Mouse (Mus musculus) adrenal gland, adult 2 months (tissue): ENCODE data around the gene Esyt1. TPM values are rescaled to one million over a fixed set of nuclear protein-coding genes. Genes with fewer than 3 reads are reported as not detected.
A peak's percentile ranks its signal among the peaks of the same experiment; 100 is the strongest.
"Not testable (repeated sequence)": the region's sequence is repeated elsewhere in the genome, so short reads cannot be mapped to it uniquely, and the experiment has no call there.

Experiments
- DNase-seq: peaks from one replicate; pipeline ENCODE4 v3.0.0; 2021
- polyA plus RNA-seq: library from polyadenylated mRNA; depleted of rRNA; stranded (reverse); fragments of >200 nt; gene quantifications from 2 replicates; pipeline ENCODE4 v1.2.3, GENCODE M21; 2012
- total RNA-seq, 2 experiments: library from RNA; stranded (reverse); gene quantifications; 2 replicates each; pipeline ENCODE4 v1.2.3; 2021

The Esyt1 gene
- total and polyA plus RNA-seq, 3 experiments: 26.1 to 52.8 (median 32.6) TPM

DNA sequence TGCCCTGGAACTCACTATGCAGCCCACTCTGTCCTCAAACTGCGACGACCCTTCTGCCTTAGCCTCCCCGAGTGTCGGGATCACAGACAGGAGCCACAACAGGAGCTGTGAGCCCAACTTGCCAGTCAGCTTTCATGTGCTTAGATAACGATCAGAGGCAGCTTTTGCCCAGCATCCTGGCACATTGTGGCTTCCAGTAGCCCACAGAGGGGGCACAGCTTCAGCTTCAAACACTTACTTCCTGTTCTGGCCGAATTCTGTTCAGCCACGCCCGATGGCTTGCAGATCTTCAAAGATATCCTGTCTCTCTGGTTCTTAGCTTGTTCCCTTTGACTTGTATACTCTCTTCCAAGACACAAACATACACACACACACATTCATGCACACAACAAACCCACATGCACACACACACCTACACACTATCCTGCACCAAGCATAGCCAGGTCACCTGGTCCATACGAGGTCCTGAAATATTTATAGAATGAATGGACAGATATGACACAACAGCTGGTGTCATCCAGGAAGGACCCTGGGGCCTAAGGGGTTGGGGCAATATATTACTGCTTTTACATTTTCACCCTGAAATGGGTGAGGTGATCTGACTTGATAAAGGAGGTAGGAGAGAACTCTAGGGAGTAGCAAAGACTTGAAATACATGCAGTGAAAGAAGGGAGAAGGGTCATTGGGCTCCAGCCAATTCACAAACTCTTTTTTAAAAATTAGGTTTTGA is 20.9 kb downstream of the Esyt1 start:
- DNase-seq: no peak

DNA sequence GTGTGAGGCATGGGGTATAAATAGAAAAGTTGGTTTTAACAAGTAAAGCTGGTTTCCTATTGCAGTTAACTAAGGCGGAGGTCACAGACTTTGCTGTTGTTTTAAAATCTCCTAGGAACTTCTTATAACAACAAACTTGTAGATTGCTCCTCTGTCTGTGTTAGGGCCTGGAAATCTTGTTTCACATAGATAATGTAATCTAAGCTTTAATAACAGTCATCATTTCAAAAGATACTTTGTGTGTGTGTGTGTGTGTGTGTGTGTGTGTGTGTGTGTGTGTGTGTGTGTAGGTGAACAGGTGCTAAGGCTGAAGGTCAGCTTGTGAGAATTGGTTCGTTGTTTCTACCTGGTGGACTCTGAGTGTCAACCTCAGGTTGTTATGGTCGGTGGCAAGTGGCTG is 21.7 kb downstream of the Esyt1 start:
- DNase-seq: no peak

DNA sequence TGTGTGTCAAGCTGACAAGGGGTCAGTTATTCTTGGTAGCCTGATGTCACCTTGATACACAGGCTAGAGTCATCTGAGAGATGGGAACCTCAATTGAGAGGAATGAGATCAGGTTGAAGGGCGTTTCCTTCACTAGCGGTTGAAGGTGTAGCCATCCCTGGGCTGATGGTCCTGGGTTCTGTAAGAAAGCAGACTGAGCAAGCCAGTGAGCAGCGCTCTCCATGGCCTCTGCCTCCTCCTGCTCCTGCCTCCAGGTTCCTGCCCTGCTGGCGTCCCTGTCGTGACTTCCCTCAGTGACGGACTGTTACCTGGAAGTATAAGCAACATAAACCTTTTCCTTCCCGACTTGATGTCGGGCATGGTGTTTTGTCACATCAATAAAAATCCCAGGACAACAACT is 22.1 kb downstream of the Esyt1 start:
- no peak for DNase-seq

DNA sequence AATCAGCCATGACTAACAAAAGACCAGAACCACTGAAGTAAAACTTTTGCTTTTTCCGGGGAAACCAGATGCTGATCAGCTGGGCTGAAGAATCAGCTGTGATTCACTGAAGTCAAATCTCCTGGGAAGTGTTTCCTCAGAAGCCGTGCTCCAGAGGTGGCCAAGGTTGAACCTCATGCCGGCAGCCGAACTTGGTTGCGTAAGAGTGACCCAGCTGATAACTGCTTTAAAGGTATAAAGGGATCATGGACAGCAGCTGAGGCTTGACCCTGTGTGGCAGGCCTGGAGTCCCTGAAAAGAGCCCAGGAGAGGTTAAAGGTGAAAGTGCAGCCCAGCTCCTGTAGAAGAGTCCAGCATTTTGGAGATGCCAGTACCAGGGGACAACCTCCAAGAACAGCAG is 23.3 kb downstream of the Esyt1 start:
- peak; percentile 80 for DNase-seq

DNA sequence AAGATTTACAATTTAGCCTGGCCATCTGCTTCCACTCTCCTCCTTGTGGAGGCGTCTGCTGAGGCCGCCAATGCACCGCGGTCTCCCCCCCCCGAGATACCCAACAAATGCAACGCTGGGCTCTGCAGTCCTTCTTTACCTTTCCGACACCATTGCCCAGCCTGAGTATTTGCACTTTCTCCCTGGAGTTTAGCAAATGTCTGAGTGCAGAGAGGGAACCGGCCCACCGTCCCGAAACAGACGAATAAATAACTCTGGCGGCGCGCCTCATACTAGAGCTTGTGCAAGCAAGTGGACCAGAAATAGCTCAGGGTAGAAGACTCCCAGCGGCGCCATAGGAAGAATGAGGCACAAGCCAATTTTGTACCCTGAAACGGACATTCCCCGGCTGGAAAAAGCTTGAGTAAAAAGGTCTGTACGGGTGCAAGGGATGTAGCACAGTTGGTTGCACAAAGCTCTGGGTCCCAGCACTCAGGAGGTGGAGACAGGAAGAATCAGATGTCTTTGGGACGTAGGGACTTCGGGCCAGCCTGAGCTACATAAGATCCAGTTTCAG is 26.5 kb downstream of the Esyt1 start:
- DNase-seq: peak; percentile 71

DNA sequence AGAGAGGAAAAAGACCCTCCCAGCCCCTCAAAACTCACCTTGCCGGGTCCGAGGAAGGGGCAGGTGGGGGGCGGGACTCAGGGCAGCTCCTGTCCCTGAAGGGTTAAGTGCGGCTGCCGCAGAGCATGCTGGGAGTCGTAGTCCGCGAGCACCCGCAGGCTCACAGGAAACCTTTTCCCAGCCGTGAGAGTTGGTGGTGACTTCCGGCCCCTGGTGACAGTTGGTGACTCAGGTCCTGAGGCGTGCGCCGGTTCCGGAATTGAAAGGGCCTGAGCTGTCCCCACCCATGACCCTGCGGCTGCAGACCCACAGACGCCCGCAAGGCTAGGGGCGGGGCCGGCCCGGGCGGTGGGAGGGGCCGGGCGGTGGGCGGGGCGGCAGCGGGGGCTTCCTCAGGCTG is 27.1 kb downstream of the Esyt1 start, which contains the start of gene Myl6b:
Gene Myl6b, minus strand, starts transcription at position 96 of the 400 bp plus-strand sequence.
- DNase-seq: peak; percentile 98

DNA sequence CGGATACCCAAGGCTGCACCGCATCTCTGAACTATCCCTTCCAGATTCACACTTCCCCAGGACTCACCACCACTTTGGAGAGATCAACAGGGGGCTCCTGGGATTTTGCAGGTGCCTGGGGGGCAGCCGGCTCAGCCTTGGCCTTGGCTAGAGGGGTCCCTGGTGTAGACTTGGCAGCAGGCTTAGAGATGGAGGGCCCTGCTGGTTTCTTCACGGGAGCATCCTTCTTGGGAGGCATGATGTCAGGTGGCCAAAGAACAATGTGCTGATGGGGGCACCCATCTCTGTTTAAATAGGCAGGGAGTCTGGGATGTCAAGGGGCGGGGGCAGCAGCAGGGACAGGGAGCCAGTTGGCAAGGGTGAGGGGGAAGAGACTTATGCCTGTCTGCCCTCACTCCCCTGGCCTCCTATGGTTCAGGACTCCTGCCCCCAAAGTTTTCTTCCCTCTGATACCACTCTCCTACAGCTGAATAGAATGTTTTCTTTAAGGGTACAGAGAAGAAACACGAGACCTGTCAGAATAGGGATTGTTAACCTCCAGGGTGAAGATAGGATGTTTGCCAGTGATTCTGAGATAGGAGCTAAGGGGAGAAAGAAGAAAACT is 28.4 kb downstream of the Esyt1 start:
- no peak for DNase-seq

DNA sequence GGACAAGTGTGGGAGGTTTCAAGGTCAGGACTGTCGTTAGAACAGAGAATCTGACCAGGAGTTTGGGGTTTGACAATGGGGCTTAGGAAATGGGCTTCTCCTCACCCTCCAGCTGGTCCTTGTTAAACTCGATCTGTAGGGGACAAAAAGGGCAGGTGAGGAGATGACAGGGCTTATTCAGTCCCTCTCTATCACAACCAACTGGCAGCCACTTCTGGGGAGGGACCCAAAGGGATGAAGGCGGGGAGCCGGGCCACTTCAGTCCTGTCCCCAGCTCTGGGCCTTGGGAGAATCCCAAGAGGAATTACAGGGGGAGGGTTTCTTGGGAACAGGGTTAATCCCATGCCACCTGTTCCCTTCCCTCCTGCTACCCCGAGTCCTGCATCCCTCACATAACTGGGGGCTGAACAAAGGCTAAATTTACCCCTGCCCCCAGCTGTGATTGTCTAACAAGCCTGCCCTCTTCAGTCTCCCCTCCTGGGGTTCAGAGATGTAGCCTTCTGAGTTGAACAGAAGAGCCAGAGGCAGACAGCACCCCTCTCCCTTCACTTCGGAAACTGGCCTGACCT is 29.1 kb downstream of the Esyt1 start:
- no peak for DNase-seq

DNA sequence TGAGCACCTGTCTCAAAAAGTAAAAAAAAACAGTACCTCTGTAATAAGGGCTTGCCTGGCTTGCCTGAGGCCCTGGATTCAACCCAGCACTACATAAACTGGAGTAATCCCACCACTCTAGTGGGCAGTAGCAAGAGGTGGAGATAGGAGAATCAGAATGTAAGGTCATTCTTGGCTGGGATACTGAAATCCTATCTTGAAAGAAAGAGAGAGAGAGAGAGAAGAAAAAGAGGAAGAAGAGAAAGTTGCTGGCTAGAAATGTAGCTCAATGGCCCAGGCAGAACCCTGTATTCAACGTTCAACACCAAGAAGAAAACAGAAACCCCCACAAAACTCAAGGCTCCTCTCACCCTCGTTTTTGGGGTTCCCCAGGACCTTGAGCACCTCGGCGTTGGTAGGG is 29.8 kb downstream of the Esyt1 start:
- DNase-seq: no peak

DNA sequence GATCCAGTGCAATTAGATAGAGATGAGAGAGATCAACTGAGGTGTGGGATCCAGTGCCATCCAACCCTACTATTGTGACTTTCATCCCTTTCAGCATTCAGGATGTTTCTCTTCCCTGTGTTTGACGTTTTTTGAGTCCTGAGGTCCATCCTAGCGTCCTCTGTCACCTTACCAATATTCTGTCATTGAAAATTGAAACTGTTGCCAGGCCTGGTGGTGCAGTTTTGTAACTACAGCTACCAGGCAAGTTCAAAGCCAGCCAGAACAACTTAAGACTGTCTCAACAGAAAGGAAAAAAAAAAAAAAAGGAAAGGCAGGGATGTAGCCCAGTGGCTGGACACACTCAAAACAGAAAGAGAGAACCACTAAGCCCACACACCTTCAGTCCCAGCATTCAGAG is 30.4 kb downstream of the Esyt1 start:
- DNase-seq: no peak

DNA sequence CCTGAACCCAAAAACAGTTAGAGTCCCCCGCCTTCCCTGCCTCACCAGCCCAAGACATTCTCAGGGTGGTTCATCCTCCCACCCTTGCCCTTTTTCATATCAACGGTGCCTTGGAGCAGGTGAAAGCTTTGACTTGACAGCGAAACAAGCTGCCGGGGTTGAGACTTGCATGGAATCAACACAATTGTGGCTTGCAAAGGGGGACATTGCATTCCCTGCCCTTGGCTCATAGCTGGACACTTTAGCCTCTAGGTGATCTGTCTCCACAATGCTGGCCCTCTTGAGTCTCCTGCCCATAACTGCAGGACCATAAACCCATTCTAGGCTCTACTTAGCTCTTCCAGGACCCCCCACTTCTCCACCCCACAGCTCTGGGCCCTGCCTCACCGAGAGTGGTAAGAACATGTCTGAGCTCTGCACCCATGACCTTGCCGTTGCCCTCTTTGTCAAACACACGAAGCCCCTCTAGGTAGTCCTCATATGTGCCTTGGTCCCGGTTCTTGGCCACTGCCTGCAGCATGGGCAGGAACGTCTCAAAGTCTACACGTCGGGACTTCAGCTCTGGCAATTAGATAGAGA is 30.9 kb downstream of the Esyt1 start:
- DNase-seq: no peak

DNA sequence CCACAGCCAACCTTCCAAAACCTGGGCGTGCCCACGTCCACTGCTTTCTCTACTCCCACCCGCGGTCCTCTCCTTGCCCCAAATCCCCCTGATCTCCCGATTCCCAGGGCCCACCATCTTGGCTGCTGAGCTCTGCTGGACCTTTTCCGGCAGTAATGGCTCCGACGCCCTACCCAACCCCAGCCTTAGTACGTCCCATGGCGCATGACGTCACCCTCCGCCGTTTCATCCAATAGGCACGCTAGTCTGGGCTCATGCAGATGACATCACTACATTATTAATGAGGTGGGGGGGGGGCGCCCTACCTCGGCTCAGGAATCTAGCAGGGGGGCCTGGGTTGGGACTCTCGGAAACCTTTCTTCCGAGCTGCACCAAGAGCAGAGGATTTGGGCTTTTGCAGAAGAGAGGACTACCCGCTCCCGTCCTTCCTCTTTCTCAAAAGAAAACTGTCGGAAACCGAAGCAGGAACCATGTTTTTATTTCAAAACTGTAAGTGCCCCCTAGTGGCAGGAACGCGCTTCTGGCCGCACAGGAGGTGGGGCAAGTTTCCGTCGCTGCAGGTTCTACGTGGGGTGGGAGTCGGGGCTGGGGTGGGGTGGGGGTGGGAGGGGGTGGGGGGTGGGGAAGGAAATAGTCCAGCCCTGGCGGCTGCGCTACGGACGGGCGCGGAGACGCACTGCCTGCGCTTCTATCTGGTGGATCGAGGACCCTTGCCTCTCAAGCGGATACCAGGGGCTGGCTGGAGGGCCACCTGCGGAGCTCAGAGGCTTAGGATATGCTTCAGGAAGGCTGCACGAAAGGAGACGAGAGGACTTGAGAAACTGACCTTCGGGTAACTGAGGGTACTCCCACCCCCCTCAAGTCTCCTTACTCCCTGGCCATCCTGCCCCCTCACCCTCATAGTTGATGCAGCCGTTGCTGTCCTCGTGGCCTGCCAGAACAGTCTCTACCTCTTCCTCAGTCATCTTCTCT is 31.7 kb downstream of the Esyt1 start, which contains the start of gene Myl6:
Gene Myl6, minus strand, starts transcription at position 451 of the 972 bp plus-strand sequence.
- peak; percentile 97 for DNase-seq

DNA sequence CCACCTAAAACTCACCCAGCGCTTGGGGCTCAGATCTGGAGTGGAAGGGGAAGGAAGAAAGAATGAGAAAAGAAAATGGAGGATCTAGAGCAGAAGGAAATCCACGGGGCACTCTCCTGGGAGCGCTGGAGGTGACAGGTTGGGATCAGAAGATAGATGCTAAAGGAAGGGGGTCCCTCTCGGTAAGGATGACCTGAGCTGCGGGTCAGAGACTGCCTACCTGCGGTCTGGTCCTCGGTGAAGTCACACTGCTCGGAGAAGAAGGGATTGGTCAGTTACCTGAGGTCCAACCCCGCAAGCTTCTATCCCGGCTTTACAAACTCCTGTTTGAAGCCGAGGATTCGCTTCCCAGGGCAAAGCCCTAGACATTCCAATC is 32.4 kb downstream of the Esyt1 start:
- no peak for DNase-seq

DNA sequence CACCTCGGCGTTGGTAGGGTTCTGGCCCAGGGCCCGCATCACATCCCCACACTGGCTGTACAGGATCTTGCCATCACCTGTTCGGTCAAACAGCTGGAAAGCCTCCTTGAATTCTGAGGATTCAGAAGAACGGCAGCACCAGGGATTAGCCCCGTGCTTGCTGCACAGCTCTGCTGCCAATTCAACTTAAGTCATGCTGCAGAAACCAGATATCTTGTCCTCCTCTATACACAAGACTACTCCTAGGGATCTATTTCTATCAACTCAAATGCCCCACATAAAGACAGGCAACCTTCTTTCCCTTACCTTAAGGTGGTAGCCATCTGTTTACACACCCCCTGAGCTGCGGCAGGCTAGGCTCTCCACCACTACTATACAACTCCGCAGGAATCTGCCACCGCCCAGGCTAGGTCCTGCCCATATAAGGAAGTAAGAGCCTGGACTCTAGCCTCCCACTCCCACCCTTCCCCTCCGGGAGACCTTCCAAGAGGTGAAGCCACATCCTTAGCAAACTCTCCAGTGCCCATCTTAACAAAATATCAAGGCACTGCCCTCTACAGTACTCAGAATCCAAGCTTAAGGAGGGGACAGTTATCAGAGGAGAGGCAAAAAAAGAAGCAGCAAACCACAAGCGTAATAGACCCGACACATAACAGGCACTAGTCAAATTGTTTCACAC is 32.9 kb downstream of the Esyt1 start:
- peak; percentile 79 for DNase-seq

DNA sequence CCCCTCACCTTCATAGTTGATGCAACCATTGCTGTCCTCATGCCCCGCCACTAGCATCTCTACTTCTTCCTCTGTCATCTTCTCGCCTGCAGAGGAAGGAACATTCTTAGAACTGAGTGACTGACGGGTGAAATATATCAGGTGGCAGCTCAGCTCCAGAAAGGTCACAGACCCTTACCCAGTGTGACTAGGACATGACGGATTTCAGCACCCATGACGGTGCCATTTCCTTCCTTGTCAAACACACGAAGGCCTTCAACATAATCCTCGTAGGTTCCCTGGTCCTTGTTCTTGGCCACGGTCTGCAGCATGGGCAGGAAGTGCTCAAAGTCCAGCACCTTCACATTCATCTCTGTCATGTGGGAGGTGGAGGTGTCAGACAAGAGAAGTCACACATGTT is 33.6 kb downstream of the Esyt1 start:
- not testable (repeated sequence) for DNase-seq

DNA sequence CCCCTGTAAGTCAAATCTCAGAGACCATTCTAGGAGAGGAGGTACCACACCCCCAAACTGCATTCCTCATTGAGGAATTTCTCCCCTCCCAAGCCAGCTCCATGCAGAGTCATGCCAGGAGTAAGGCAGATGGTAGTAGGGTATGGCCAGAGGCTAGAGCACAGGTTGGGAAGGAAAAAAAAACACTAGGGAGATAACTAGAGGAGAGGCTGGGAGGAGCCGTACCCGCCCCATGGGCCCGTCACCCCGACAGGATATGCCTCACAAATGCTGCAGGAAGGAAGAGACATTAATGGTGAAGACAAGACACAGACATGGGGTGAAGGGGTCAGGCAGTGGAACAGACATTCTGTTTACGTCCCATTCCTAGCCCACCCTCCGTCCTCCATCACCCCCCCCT is 34.2 kb downstream of the Esyt1 start:
- peak; percentile 62 for DNase-seq

DNA sequence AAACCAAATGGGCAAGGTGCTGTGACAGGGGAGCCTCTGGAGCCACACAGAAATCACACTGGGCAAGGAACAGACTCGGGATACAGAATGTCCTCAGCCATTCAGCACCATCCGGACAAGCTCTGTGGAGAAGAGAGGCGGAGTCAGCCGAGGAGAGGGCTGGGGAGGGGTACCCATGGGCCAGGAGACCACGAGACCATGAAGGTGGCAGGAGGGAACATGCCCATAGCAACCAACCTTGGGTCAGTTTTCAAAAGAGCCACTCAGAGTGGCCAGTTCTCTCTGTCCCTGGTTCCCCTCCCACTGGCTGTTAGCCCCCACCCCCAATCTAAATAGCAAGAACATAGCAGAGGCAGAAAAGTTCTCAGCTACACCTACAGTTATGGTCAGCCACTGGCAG is 34.8 kb downstream of the Esyt1 start:
- DNase-seq: no peak

DNA sequence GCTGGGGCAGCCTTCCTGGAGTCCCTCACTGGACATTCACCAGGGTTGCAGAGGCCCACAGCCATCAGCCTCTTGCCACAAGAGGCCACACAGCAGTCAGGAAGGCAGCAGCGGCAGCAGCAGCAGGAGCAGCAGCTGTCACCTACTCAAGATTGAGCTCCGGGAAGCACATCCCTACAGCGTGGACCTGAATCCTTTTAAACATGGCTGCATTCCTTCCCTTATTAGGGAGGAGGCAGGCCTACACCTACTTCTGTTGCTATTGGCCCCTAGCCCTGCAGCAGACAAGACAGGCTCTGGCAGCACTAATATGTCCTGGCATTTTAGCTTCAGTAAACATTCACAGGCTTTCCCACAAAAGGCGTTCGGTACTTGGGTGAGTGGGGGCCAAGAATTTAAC is 35.4 kb downstream of the Esyt1 start:
- no peak for DNase-seq

DNA sequence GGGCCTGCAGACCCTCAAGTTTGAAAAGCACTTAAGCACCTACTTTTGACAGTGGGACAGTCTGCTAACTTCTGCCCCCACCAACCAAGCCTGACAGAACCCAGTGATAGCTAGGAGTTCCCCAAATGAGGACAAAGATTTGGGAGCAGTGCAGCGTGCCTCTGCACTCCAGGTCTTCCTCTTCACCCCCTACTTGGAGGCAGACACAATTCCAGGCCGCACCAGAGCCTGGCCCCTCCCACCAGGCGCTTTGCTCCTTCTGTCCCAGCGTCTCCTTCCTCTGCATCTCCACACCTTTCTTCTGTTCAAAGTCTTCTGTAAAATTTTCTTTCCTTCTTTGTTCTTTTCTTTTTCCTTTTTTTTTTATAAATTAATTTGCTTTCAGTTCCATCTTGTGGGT is 35.9 kb downstream of the Esyt1 start:
- no peak for DNase-seq

DNA sequence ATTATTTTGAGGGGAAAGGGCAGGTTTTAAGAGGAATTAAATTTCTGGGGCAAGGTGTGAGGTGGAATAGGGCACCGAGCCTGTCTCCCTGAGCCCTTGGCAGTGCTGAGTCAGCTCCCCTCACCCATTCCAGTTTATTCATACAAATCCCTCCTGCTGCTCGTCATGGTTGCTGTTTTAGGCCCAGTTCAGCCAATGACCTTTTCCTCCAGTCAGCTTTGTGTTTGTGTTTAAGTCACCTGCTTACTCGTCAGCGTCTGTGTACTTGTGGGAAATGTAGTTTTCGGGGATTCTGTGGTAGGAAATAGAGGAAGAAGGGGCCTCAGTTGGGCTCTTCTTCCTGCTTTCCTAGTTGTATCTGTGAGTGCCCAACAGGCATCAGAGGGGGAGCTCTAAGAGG is 36.3 kb downstream of the Esyt1 start:
- DNase-seq: peak; percentile 69

DNA sequence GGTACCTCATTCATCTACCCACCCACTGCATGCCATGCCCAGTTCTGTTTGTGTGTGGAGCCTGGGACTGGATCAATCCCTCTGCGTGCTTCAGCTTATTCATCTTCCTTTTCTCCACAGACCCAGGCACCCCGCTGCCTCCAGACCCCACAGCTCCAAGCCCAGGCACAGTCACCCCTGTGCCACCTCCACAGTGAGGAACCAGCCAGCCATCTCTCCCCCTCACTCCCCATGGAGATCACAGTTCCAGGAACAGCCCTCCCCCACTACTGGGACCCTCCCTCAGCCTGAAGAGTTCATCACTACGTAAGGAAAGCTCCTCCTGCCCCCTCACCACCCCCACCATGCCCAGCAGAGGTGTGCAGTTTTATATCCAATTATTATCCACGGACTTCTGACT is 36.9 kb downstream of the Esyt1 start:
- DNase-seq: no peak
